Mouse (Mus musculus) myocyte (in vitro differentiated cells): ENCODE measurements around the gene Zbtb1. TPM values are rescaled to one million over a fixed set of nuclear protein-coding genes. Genes with fewer than 3 reads are reported as not detected.

Source experiments
- H3K27me3 ChIP-seq: one replicate; pipeline ENCODE4 v1.6.1; 2011; ENCODE audit not compliant: control insufficient read depth, insufficient read depth, insufficient read length
- H3K36me3 ChIP-seq: one replicate; pipeline ENCODE4 v1.6.1; 2011; ENCODE audit not compliant: control insufficient read depth, insufficient read depth
- H3K4me2 ChIP-seq: one replicate; pipeline ENCODE4 v1.6.1; 2011; ENCODE audit warnings: low read depth, control low read depth
- H3K4me3 ChIP-seq: one replicate; pipeline ENCODE4 v1.5.1; 2011; ENCODE audit warnings: mild to moderate bottlenecking, control low read depth, moderate library complexity
- H3K79me2 ChIP-seq: one replicate; pipeline ENCODE4 v1.6.1; 2011; ENCODE audit not compliant: control insufficient read depth, insufficient read depth
- H3ac ChIP-seq: one replicate; pipeline ENCODE4 v1.6.1; 2011; ENCODE audit not compliant: control insufficient read depth, insufficient read length
- CEBPB ChIP-seq: IDR thresholded peaks from 2 replicates; pipeline ENCODE4 v1.6.1; 2011; ENCODE audit warnings: mild to moderate bottlenecking, moderate library complexity; ENCODE audit not compliant: poor library complexity, insufficient read depth, severe bottlenecking
- E2F4 ChIP-seq: IDR thresholded peaks from one replicate; pipeline ENCODE4 v1.6.1; 2011; ENCODE audit warnings: mild to moderate bottlenecking, control low read depth, moderate library complexity; ENCODE audit not compliant: insufficient read depth
- MAX ChIP-seq: IDR thresholded peaks from one replicate; pipeline ENCODE4 v1.6.1; 2011; ENCODE audit warnings: low read depth, mild to moderate bottlenecking, control low read depth
- MYOD1 ChIP-seq, 3 experiments: IDR thresholded peaks; one replicate each; pipeline ENCODE4 v1.6.1; 2011; ENCODE audit warnings: control low read depth in 2 of 3, low read depth in 2 of 3, mild to moderate bottlenecking in 2 of 3, moderate library complexity in 1 of 3; ENCODE audit not compliant: insufficient read length in 2 of 3, control insufficient read depth in 1 of 3
- MYOG ChIP-seq, 3 experiments: IDR thresholded peaks; one replicate each; pipeline ENCODE4 v1.6.1; 2011; ENCODE audit warnings: control low read depth in 2 of 3, low read depth in 2 of 3, mild to moderate bottlenecking in 2 of 3; ENCODE audit not compliant: insufficient read length in 2 of 3, control insufficient read depth in 1 of 3, insufficient read depth in 1 of 3
- POLR2A ChIP-seq: IDR thresholded peaks from one replicate; pipeline ENCODE4 v1.6.1; 2011; ENCODE audit warnings: low read depth, mild to moderate bottlenecking, control low read depth, moderate library complexity; ENCODE audit not compliant: insufficient read length
- POLR2AphosphoS2 ChIP-seq: IDR thresholded peaks from one replicate; pipeline ENCODE4 v1.6.1; 2011; ENCODE audit warnings: low read depth, control low read depth; ENCODE audit not compliant: insufficient read length
- REST ChIP-seq: IDR thresholded peaks from one replicate; pipeline ENCODE4 v1.6.1; 2011; ENCODE audit warnings: mild to moderate bottlenecking, control low read depth, moderate library complexity; ENCODE audit not compliant: insufficient read depth, insufficient read length
- SRF ChIP-seq: IDR thresholded peaks from one replicate; pipeline ENCODE4 v1.6.1; 2011; ENCODE audit warnings: low read depth; ENCODE audit not compliant: control insufficient read depth, insufficient read length
- TCF12 ChIP-seq: IDR thresholded peaks from one replicate; pipeline ENCODE4 v1.6.1; 2011; ENCODE audit warnings: mild to moderate bottlenecking, control low read depth; ENCODE audit not compliant: poor library complexity, insufficient read depth, severe bottlenecking
- TCF3 ChIP-seq: IDR thresholded peaks from one replicate; pipeline ENCODE4 v1.6.1; 2011; ENCODE audit warnings: low read depth, control low read depth; ENCODE audit not compliant: insufficient read length
- USF1 ChIP-seq: IDR thresholded peaks from one replicate; pipeline ENCODE4 v1.6.1; 2011; ENCODE audit warnings: low read depth, mild to moderate bottlenecking, control low read depth, moderate library complexity
- polyA plus RNA-seq: library from polyadenylated mRNA; unstranded; fragments of >200 nt; fragmentation: generic; extraction: Trizol; gene quantifications from one replicate; pipeline ENCODE4 v1.2.1, GENCODE M21; 2012; ENCODE audit warnings: missing spikeins

Zbtb1 gene
- 1.7 TPM for polyA plus RNA-seq

DNA sequence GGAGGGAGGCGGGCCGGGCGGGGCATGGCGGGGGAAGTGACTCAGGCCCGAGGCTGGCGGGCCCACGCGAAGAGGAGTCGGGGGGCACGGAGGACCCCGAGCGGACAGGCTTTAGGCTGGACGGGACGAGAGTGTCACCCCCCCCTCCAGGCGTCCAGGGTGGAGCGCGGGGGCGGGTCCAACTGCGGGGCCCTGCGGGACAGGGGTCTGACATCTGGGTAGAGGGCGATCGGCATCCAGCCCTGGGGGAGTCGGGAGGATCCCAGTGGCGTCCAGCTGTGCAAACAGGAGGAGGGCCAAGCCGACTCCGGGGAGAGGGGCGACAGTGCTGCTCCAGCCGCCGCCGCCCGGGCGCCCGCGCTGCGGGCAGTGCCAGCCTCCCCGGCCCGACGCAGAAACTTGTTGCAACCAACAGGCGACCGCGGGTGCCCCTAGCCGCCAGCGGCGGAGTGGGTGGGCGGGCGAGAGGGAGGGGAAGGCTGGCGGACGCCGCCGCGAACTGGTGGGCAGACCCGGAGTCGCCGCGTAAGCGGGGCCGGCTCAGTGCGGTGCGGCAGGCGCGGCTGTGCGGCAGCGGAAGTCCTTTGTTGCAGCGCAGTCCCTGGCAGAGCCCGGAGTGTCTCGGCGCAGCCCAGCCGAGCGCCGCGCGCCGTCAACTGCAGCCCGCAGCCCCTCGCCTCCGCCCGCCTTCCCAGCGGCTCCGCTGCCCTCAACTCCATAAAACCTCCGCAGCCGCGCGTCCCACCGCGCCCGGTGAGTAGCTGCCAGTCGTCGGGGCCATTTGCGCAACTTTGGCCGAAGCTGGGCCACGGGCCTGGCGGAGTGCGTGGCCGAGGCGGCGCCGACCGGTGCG, at the start of gene Zbtb1:
TSS of gene Zbtb1 (plus strand) at position 289 of the 853 bp plus-strand sequence.
- Histone ChIP-seq H3K79me2 (peaks cover 71% of the 10 kb centered on the region), H3ac (peak within 1 kb of the TSS; percentile 86), H3K4me3 (peak within 1 kb of the TSS; percentile 46), H3K27me3 (no peaks in the 10 kb centered on the region), H3K4me2 (peak within 1 kb of the TSS; percentile 90), H3K36me3 (no peaks in the 10 kb centered on the region)
- TF ChIP-seq MYOG (IDR thresholded peaks at IDR 0.05; ENCODE audit: control insufficient read depth in 1 of 3, insufficient read depth in 1 of 3, insufficient read length in 2 of 3, low read depth in 2 of 3) (peak in 2 of 3 experiments; percentile 2 to 3), CEBPB (no peak), POLR2AphosphoS2 (peak; percentile 80), TCF12 (no peak), MYOD1 (IDR thresholded peaks at IDR 0.05; ENCODE audit: control insufficient read depth in 1 of 3, insufficient read length in 2 of 3, low read depth in 2 of 3) (peak in 1 of 3 experiments; percentile 30), TCF3 (no peak), REST (no peak), POLR2A (peak; percentile 88), MAX (no peak), USF1 (no peak), SRF (no peak), E2F4 (no peak)

- TF ChIP-seq CEBPB, result no peak
- no peak for TF ChIP-seq TCF12
- TF ChIP-seq POLR2AphosphoS2, result no peak
- TF ChIP-seq MYOD1 (IDR thresholded peaks at IDR 0.05; ENCODE audit: control insufficient read depth in 1 of 3, insufficient read length in 2 of 3, low read depth in 2 of 3), result no peak
- no peak for TF ChIP-seq MAX
- no peak for TF ChIP-seq E2F4
- TF ChIP-seq SRF, result no peak
- no peak for TF ChIP-seq REST
- no peak for TF ChIP-seq USF1
- no peak for TF ChIP-seq TCF3
- no peak for TF ChIP-seq MYOG (IDR thresholded peaks at IDR 0.05; ENCODE audit: control insufficient read depth in 1 of 3, insufficient read depth in 1 of 3, insufficient read length in 2 of 3, low read depth in 2 of 3)
- no peak for TF ChIP-seq POLR2A
- H3K79me2 ChIP-seq, result no peaks in the 10 kb centered on the region
- no peak within 1 kb of the TSS for H3ac ChIP-seq
- no peaks in the 10 kb centered on the region for H3K36me3 ChIP-seq
- H3K27me3 ChIP-seq, result no peaks in the 10 kb centered on the region
- no peak within 1 kb of the TSS for H3K4me3 ChIP-seq
- no peak within 1 kb of the TSS for H3K4me2 ChIP-seq
These were observed 45.2 kb upstream of the Zbtb1 start, which contains the start of gene Akap5 for GRCm38 (mm10) chr12:76324679-76325431. TSS of gene Akap5 (plus strand) at chr12:76324891.

- H3K79me2 ChIP-seq, result no peaks in the 10 kb centered on the region
- no peak overlapping the region for H3ac ChIP-seq
- H3K4me3 ChIP-seq, result no peak overlapping the region
- no peaks in the 10 kb centered on the region for H3K27me3 ChIP-seq
- H3K36me3 ChIP-seq, result no peaks in the 10 kb centered on the region
- no peak for TF ChIP-seq TCF12
- TF ChIP-seq E2F4, result no peak
- no peak for TF ChIP-seq REST
- TF ChIP-seq POLR2A, result no peak
- TF ChIP-seq SRF, result no peak
- no peak for TF ChIP-seq USF1
- TF ChIP-seq TCF3, result no peak
- TF ChIP-seq CEBPB, result no peak
- TF ChIP-seq MYOG (IDR thresholded peaks at IDR 0.05; ENCODE audit: control insufficient read depth in 1 of 3, insufficient read depth in 1 of 3, insufficient read length in 2 of 3, low read depth in 2 of 3), result no peak
- TF ChIP-seq MYOD1 (IDR thresholded peaks at IDR 0.05; ENCODE audit: control insufficient read depth in 1 of 3, insufficient read length in 2 of 3, low read depth in 2 of 3), result no peak
- TF ChIP-seq MAX, result no peak
- no peak for TF ChIP-seq POLR2AphosphoS2
- H3K4me2 ChIP-seq, result no peak overlapping the region
These were observed 43.4 kb upstream of the Zbtb1 start for GRCm38 (mm10) chr12:76326437-76327220.

DNA sequence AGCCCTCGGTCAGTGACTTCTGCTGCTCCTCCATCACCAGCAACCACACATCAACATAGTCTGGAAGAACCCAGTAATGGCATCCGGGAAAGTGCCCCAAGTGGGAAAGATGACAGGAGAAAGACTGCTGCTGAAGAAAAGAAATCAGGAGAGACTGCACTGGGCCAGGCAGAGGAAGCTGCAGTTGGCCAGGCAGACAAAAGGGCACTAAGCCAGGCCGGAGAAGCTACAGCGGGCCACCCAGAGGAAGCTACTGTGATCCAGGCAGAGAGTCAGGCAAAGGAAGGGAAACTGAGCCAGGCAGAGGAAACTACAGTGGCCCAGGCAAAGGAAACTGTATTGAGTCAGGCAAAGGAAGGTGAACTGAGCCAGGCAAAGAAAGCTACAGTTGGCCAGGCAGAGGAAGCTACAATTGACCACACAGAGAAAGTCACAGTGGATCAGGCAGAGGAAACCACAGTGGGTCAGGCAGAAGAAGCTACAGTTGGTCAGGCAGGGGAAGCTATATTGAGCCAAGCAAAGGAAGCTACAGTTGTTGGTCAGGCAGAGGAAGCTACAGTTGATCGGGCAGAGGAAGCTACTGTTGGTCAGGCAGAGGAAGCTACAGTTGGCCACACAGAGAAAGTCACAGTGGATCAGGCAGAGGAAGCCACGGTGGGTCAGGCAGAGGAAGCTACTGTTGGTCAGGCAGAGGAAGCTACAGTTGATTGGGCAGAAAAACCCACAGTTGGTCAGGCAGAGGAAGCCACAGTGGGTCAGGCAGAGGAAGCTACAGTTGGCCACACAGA, 41.3 kb upstream of the Zbtb1 start:
- Histone ChIP-seq H3K79me2 (no peaks in the 10 kb centered on the region), H3K36me3 (no peaks in the 10 kb centered on the region), H3ac (no peak overlapping the region), H3K4me3 (no peak overlapping the region), H3K4me2 (no peak overlapping the region), H3K27me3 (no peaks in the 10 kb centered on the region)
- TF ChIP-seq TCF3 (no peak), USF1 (no peak), REST (no peak), E2F4 (no peak), MYOD1 (IDR thresholded peaks at IDR 0.05; ENCODE audit: control insufficient read depth in 1 of 3, insufficient read length in 2 of 3, low read depth in 2 of 3) (no peak), MAX (no peak), MYOG (IDR thresholded peaks at IDR 0.05; ENCODE audit: control insufficient read depth in 1 of 3, insufficient read depth in 1 of 3, insufficient read length in 2 of 3, low read depth in 2 of 3) (no peak), POLR2A (no peak)
